Mouse (Mus musculus): ENCODE results near the gene Pip5k1b. TPM values are rescaled to one million over a fixed set of nuclear protein-coding genes. Genes with fewer than 3 reads are reported as not detected.

Gene Pip5k1b
- total RNA-seq, 2 experiments from 2014 or later = 24.1 to 25.8 TPM

GRCm38 (mm10) chr19:24352298-24352959, 203.2 kb downstream of the Pip5k1b start:
- DNase-seq (ENCODE audit: low spot score in 2 of 2) = no peak

- DNase-seq (ENCODE audit: low spot score in 2 of 2) = no peak
These were observed 211.2 kb downstream of the Pip5k1b start for GRCm38 (mm10) chr19:24344501-24344900.

GRCm38 (mm10) chr19:24342786-24343185, 212.9 kb downstream of the Pip5k1b start:
- no peak for DNase-seq (ENCODE audit: low spot score in 2 of 2)

GRCm38 (mm10) chr19:24336370-24337076, 219.1 kb downstream of the Pip5k1b start:
- DNase-seq (ENCODE audit: low spot score in 2 of 2) = no peak

- DNase-seq (ENCODE audit: low spot score in 2 of 2) = no peak
These were observed 219.9 kb downstream of the Pip5k1b start for GRCm38 (mm10) chr19:24335611-24336343.

- DNase-seq (ENCODE audit: low spot score in 2 of 2) = no peak
These were observed 222.7 kb downstream of the Pip5k1b start for GRCm38 (mm10) chr19:24332956-24333355.

DNA sequence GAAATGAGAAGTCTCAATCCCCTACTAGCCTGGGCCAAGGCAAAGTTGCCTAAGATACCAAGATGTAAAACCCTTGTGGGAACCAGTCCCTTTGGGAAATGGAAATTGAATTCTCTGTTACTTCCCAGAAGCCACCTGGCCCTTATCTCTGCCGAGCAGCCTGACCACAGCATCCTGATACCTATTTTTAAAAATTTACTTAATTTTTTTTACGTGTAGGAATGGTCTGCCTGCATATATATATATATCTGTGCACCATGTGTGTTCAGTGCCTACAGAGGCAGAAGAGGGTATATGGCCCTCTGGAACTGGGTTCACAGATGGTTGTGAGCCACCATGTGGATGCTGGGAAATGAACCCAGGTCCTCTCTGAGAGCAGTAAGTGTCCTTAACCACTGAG, 224.4 kb downstream of the Pip5k1b start:
- no peak for DNase-seq (ENCODE audit: low spot score in 2 of 2)

- DNase-seq (ENCODE audit: low spot score in 2 of 2) = no peak
These were observed 225.3 kb downstream of the Pip5k1b start for GRCm38 (mm10) chr19:24330366-24330765.

DNA sequence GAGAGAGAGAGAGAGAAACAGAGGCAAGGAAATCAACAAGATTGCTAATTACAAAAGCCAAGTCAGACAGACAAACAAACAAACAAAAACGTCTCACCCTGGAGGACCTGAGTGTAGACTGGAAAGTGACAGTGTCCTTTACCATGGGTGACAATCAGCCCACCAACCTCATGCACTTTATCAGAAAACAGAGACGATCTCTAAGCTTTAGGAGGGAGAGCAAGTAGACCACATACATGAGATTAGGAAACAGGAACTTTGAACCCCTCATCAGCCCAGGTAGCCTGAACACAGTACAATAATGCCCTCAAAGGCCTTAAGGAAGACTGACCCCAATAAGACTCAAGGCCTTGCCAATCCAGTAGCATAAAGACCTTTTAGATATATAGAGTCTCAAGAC, 227.8 kb downstream of the Pip5k1b start:
- no peak for DNase-seq (ENCODE audit: low spot score in 2 of 2)

DNA sequence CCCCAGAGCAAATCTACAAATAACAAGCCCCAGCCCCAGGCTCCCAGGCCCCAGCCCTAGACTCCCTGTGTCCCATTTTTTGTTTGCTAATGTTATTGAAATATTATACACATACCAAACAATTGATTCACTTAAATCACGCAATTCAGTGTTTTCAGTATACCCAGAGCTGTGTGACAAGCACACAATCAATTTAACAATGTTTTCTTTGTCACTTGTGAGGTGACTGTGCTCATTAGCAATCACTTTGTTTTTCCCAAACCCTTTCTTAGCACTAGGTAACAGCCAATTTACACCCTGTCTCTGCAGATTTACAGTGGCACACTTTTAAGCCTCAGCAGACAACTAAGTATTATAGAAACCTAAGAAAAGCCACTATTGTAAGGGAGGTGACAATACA, 228.7 kb downstream of the Pip5k1b start:
- DNase-seq (ENCODE audit: low spot score in 2 of 2) = no peak

GRCm38 (mm10) chr19:24325692-24326091, 230.0 kb downstream of the Pip5k1b start:
- peak in 1 of 2 experiments; percentile 16 for DNase-seq (ENCODE audit: low spot score in 2 of 2)

GRCm38 (mm10) chr19:24323841-24324613, 231.6 kb downstream of the Pip5k1b start:
- DNase-seq (ENCODE audit: low spot score in 2 of 2) = no peak

DNA sequence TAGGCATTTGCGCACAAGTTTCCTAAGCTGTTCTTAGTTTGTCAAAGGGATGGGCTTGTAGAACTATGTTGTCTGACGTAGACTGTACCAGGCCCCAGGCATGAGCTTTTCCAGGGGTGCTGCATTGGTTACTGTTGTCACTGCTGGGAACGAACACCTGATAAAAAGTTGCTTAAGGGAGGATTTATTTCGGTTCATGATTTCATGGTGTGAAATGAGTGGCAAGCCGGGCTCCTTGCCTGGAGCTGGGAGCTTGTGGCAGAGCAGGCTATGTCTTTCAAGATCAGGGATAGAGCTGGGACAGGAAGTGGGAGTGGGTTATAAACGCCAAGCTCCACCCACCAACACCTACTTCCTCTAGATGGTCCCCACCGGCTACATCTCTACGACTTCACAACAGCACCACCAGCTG, 233.8 kb downstream of the Pip5k1b start:
- DNase-seq (ENCODE audit: low spot score in 2 of 2) = no peak

GRCm38 (mm10) chr19:24321211-24321899, 234.3 kb downstream of the Pip5k1b start:
- DNase-seq (ENCODE audit: low spot score in 2 of 2) = no peak

- no peak for DNase-seq (ENCODE audit: low spot score in 2 of 2)
These were observed 237.5 kb downstream of the Pip5k1b start for GRCm38 (mm10) chr19:24318172-24318571.

DNA sequence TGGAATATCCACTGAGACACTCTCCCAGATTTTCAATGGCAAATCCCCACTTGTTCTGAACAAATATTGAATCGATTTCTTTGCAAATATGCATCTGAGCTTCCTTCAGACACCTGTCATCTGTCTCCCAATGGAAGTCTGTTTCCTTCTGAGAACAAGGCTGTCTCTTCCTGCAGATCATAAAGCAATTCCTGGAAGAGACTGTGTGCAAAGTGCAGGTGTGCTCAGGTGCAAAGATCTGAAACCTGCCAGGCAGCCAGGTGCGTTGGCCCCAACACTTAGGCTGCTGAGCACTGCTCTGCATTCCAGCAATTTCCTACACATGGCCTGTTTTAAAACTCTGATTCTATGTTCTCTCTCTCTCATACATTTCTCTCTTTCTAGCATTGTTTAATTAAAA, 237.9 kb downstream of the Pip5k1b start:
- DNase-seq (ENCODE audit: low spot score in 2 of 2) = no peak

DNA sequence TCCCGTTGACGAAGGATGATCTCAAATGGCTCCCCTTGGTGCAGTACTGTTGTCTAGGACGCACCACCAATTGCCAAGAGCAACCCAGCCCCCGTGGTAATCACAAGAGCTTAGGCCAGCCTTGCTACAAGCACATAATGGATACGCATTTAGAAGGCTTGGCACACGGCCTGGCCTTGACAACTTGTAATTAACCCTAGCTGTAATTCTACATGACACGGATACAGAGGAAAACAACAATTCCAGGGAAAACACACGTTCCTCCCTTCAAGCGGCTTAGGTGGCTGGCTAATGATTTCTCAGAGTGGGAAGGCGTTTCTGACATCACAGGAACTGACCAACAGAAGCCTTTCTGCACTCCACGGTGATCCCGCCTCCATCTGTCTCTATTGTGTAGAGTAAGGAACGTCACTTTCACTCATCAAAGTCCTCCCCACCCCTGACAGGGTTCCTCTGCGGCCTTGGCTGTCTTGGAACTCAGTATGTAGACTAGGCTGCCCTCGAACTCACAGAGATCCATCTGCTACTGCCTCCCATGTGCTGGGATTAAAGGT, 238.6 kb downstream of the Pip5k1b start:
- no peak for DNase-seq (ENCODE audit: low spot score in 2 of 2)

- no peak for DNase-seq (ENCODE audit: low spot score in 2 of 2)
These were observed 239.5 kb downstream of the Pip5k1b start for GRCm38 (mm10) chr19:24316060-24316725.

DNA sequence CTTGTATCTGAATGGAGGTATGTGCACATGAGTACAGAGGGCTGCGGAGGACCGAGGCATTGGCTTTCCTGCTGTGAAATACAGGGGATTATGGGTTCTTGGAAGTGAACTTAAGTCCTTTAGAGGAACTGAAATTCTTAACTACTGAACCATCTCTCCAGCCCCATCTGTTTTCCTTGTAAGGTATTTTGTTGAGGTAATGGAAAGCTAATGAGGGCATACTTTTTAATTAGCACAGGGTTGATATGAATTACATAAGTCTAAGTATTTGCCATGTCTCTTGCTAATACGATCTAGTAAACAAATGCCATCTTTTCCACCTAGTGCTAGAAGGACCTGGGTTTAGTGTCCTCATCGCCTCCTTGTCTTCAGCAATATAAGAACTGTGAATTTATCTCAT, 240.4 kb downstream of the Pip5k1b start:
- DNase-seq (ENCODE audit: low spot score in 2 of 2) = no peak

- no peak for DNase-seq (ENCODE audit: low spot score in 2 of 2)
These were observed 241.0 kb downstream of the Pip5k1b start for GRCm38 (mm10) chr19:24314676-24315075.

Measured in left cerebral cortex, adult 18-20 months (tissue).